Mouse (Mus musculus) midbrain, embryonic 16.5 days (tissue): ENCODE measurements at regions not wholly inside any gene's neighbourhood (a gene's known extent, or its start where the extent isn't known, plus 50 kb on each side); places are given as distances from the start of the nearest gene placed in this dataset.

Source experiments
- ATAC-seq: fragments of 200-750 bp; cut with Nextera tagmentation; 2 replicates; pipeline ENCODE4 v1.8.0; 2017; ENCODE audit warnings: moderate TSS enrichment
- H3K27ac ChIP-seq: fragments of 300-500 bp; sonication (generic); 2 replicates; pipeline ENCODE4 v1.5.1; 2014; ENCODE audit warnings: mild to moderate bottlenecking, low read length, mixed read lengths
- H3K27me3 ChIP-seq: fragments of 300-500 bp; sonication (generic); 2 replicates; pipeline ENCODE4 v1.6.1; 2014; ENCODE audit warnings: low read depth, low read length, mixed read lengths; ENCODE audit not compliant: control insufficient read depth, insufficient read depth
- H3K36me3 ChIP-seq: fragments of 300-500 bp; sonication (generic); 2 replicates; pipeline ENCODE4 v1.6.1; 2014; ENCODE audit warnings: mild to moderate bottlenecking, low read length, moderate library complexity, mixed read lengths; ENCODE audit not compliant: control insufficient read depth, insufficient read depth
- H3K4me1 ChIP-seq: fragments of 300-500 bp; sonication (generic); 2 replicates; pipeline ENCODE4 v1.6.1; 2014; ENCODE audit warnings: mild to moderate bottlenecking, low read length, mixed read lengths; ENCODE audit not compliant: control insufficient read depth, insufficient read depth
- H3K4me2 ChIP-seq: fragments of 300-500 bp; sonication (generic); 2 replicates; pipeline ENCODE4 v1.6.1; 2014; ENCODE audit warnings: mild to moderate bottlenecking, low read length, mixed read lengths
- H3K4me3 ChIP-seq: fragments of 300-500 bp; sonication (generic); 2 replicates; pipeline ENCODE4 v1.5.1; 2014; ENCODE audit warnings: low read depth, mild to moderate bottlenecking, low read length, moderate library complexity, mixed read lengths
- H3K9ac ChIP-seq: fragments of 300-500 bp; sonication (generic); 2 replicates; pipeline ENCODE4 v1.6.1; 2014; ENCODE audit warnings: low read depth, low read length, mixed read lengths
- H3K9me3 ChIP-seq: fragments of 300-500 bp; sonication (generic); replicated peaks from 2 replicates; pipeline ENCODE4 v1.6.1; 2014; ENCODE audit warnings: mild to moderate bottlenecking, low read length, mixed read lengths; ENCODE audit not compliant: control insufficient read depth, poor library complexity, severe bottlenecking
- WGBS: fragments of 180-500 bp; shearing (Covaris S2); extraction: QIAGEN DNeasy Blood & Tissue Kit; methylation state at CpG from one replicate; pipeline ENCODE4 v1.1.7; 2014; 5-methylcytosine and 5-hydroxymethylcytosine counted together

- no peak overlapping the region for H3K9ac ChIP-seq
- WGBS, result 31% methylated on average over 17 of the region's 17 CpGs
- no peak overlapping the region for H3K27ac ChIP-seq
- H3K27me3 ChIP-seq, result no peaks in the 10 kb centered on the region
- no peaks in the 10 kb centered on the region for H3K9me3 ChIP-seq
- H3K36me3 ChIP-seq, result no peaks in the 10 kb centered on the region
- no peak for ATAC-seq
- no peak overlapping the region for H3K4me2 ChIP-seq
- no peak overlapping the region for H3K4me3 ChIP-seq
- no peaks in the 10 kb centered on the region for H3K4me1 ChIP-seq
These were observed 383.1 kb upstream of the Kazn start for GRCm38 (mm10) chr4:142622151-142622861.

GRCm38 (mm10) chr4:142619396-142619795 is 380.2 kb upstream of the Kazn start:
- no peaks in the 10 kb centered on the region for H3K9me3 ChIP-seq
- no peaks in the 10 kb centered on the region for H3K27me3 ChIP-seq
- no peak for ATAC-seq
- no peaks in the 10 kb centered on the region for H3K4me1 ChIP-seq
- no peak overlapping the region for H3K27ac ChIP-seq
- H3K36me3 ChIP-seq, result no peaks in the 10 kb centered on the region
- H3K9ac ChIP-seq, result no peak overlapping the region
- WGBS, result 69% methylated on average over 8 of the region's 8 CpGs
- no peak overlapping the region for H3K4me3 ChIP-seq
- no peak overlapping the region for H3K4me2 ChIP-seq

- Histone ChIP-seq H3K4me3 (no peak overlapping the region), H3K9ac (no peak overlapping the region), H3K4me1 (no peaks in the 10 kb centered on the region), H3K4me2 (no peak overlapping the region), H3K9me3 (no peaks in the 10 kb centered on the region), H3K36me3 (no peaks in the 10 kb centered on the region), H3K27me3 (no peaks in the 10 kb centered on the region), H3K27ac (no peak overlapping the region)
- 15% methylated on average over 4 of the region's 4 CpGs for WGBS
- no peak for ATAC-seq
These were observed 379.6 kb upstream of the Kazn start for GRCm38 (mm10) chr4:142618770-142619169.

- no peak overlapping the region for H3K9ac ChIP-seq
- ATAC-seq, result no peak
- no peaks in the 10 kb centered on the region for H3K27me3 ChIP-seq
- no peaks in the 10 kb centered on the region for H3K4me1 ChIP-seq
- no peak overlapping the region for H3K4me2 ChIP-seq
- H3K36me3 ChIP-seq, result no peaks in the 10 kb centered on the region
- whole genome bisulfite sequencing, result 64% methylated on average over 5 of the region's 5 CpGs
- H3K27ac ChIP-seq, result no peak overlapping the region
- H3K9me3 ChIP-seq, result no peaks in the 10 kb centered on the region
- no peak overlapping the region for H3K4me3 ChIP-seq
These were observed 378.5 kb upstream of the Kazn start for GRCm38 (mm10) chr4:142617676-142618075.

GRCm38 (mm10) chr4:142616901-142617300 is 377.7 kb upstream of the Kazn start:
- Histone ChIP-seq H3K27me3 (no peaks in the 10 kb centered on the region), H3K36me3 (no peaks in the 10 kb centered on the region), H3K27ac (no peak overlapping the region), H3K4me1 (no peaks in the 10 kb centered on the region), H3K4me2 (no peak overlapping the region), H3K4me3 (no peak overlapping the region), H3K9me3 (no peaks in the 10 kb centered on the region), H3K9ac (no peak overlapping the region)
- ATAC-seq, result no peak
- 82% methylated on average over 7 of the region's 7 CpGs for WGBS

GRCm38 (mm10) chr4:142605098-142605497 is 365.9 kb upstream of the Kazn start:
- Histone ChIP-seq H3K36me3 (no peaks in the 10 kb centered on the region), H3K27me3 (no peaks in the 10 kb centered on the region), H3K4me3 (no peak overlapping the region), H3K27ac (no peak overlapping the region), H3K4me2 (no peak overlapping the region), H3K9me3 (peaks cover 6% of the 10 kb centered on the region; the same call in 1 of the 2 replicates), H3K4me1 (no peaks in the 10 kb centered on the region), H3K9ac (no peak overlapping the region)
- 86% methylated on average over 3 of the region's 3 CpGs for WGBS
- ATAC-seq, result no peak

- Histone ChIP-seq H3K4me2 (no peak overlapping the region), H3K27ac (no peak overlapping the region), H3K27me3 (no peaks in the 10 kb centered on the region), H3K4me1 (no peaks in the 10 kb centered on the region), H3K9me3 (no peaks in the 10 kb centered on the region), H3K4me3 (no peak overlapping the region), H3K9ac (no peak overlapping the region), H3K36me3 (no peaks in the 10 kb centered on the region)
- ATAC-seq, result no peak
- 79% methylated on average over 4 of the region's 4 CpGs for WGBS
These were observed 358.0 kb upstream of the Kazn start for GRCm38 (mm10) chr4:142597214-142597613.

GRCm38 (mm10) chr4:142589084-142589741 is 350.0 kb upstream of the Kazn start:
- Histone ChIP-seq H3K36me3 (no peaks in the 10 kb centered on the region), H3K9me3 (no peaks in the 10 kb centered on the region), H3K4me1 (peaks cover 25% of the 10 kb centered on the region), H3K4me2 (no peak overlapping the region; the same call in 1 of the 2 replicates), H3K27me3 (no peaks in the 10 kb centered on the region), H3K4me3 (no peak overlapping the region), H3K27ac (peak overlapping the region; percentile 80), H3K9ac (no peak overlapping the region)
- 60% methylated on average over 7 of the region's 7 CpGs for WGBS
- ATAC-seq, result 0 out of 2 replicates have a peak, but pooled peaks have one; percentile 6

GRCm38 (mm10) chr4:142588418-142589083 is 349.4 kb upstream of the Kazn start:
- peak overlapping the region; percentile 80 for H3K27ac ChIP-seq
- H3K36me3 ChIP-seq, result no peaks in the 10 kb centered on the region
- peak overlapping the region; percentile 40; the same call in 1 of the 2 replicates for H3K9ac ChIP-seq
- H3K4me1 ChIP-seq, result peaks cover 25% of the 10 kb centered on the region
- peak; percentile 79 for ATAC-seq
- WGBS, result 39% methylated on average over 24 of the region's 24 CpGs
- H3K27me3 ChIP-seq, result no peaks in the 10 kb centered on the region
- H3K4me3 ChIP-seq, result no peak overlapping the region; the same call in 1 of the 2 replicates
- H3K9me3 ChIP-seq, result no peaks in the 10 kb centered on the region
- peak overlapping the region; percentile 40 for H3K4me2 ChIP-seq
